Mouse (Mus musculus) MEL (cell line): ENCODE data around the gene Olfr1222. TPM values are rescaled to one million over a fixed set of nuclear protein-coding genes. Genes with fewer than 3 reads are reported as not detected.

Experiments used
- DNase-seq: peaks from one replicate; pipeline ENCODE4 v3.0.0; 2011; ENCODE audit warnings: low read depth, low spot score
- H3K27ac ChIP-seq: 2 replicates; pipeline ENCODE4 v1.5.1; 2012; ENCODE audit warnings: low read depth, mild to moderate bottlenecking, control low read depth, low read length, moderate library complexity; ENCODE audit not compliant: control insufficient read depth
- H3K27me3 ChIP-seq, 2 experiments: fragments of 150-350 bp in 1 of 2; sonication (generic) in 1 of 2; 2 replicates each; pipeline ENCODE4 v1.6.1; 2012; ENCODE audit warnings: low read length in 2 of 2, mild to moderate bottlenecking in 2 of 2, improper control_type of control experiment in 1 of 2, moderate library complexity in 1 of 2; ENCODE audit not compliant: insufficient read depth in 2 of 2, control insufficient read depth in 1 of 2
- H3K36me3 ChIP-seq, 2 experiments: 2 replicates each; pipeline ENCODE4 v1.6.1; 2012 to 2014; ENCODE audit warnings: low read length in 2 of 2, improper control_type of control experiment in 1 of 2, inconsistent platforms in 1 of 2, mild to moderate bottlenecking in 1 of 2; ENCODE audit not compliant: insufficient read depth in 2 of 2, control insufficient read depth in 1 of 2
- H3K4me1 ChIP-seq, 2 experiments: fragments of 150-350 bp in 1 of 2; sonication (generic) in 1 of 2; 2 replicates each; pipeline ENCODE4 v1.6.1; 2012; ENCODE audit warnings: low read length in 2 of 2, improper control_type of control experiment in 1 of 2, mild to moderate bottlenecking in 1 of 2; ENCODE audit not compliant: insufficient read depth in 2 of 2, control insufficient read depth in 1 of 2
- H3K4me3 ChIP-seq, 2 experiments: fragments of 150-350 bp in 1 of 2; sonication (generic) in 1 of 2; 2 replicates each; pipeline ENCODE4 v1.5.1; 2012; ENCODE audit warnings: low read depth in 2 of 2, low read length in 2 of 2, mild to moderate bottlenecking in 2 of 2, moderate library complexity in 2 of 2, control low read depth in 1 of 2, improper control_type of control experiment in 1 of 2; ENCODE audit not compliant: control insufficient read depth in 1 of 2, insufficient read depth in 1 of 2
- H3K79me2 ChIP-seq: 2 replicates; pipeline ENCODE4 v1.6.1; 2012; ENCODE audit warnings: mild to moderate bottlenecking, low read length, moderate library complexity; ENCODE audit not compliant: control insufficient read depth, poor library complexity, insufficient read depth
- H3K9ac ChIP-seq: 2 replicates; pipeline ENCODE4 v1.6.1; 2012; ENCODE audit warnings: low read depth, mild to moderate bottlenecking, control low read depth, low read length, moderate library complexity; ENCODE audit not compliant: control insufficient read depth, poor library complexity, severe bottlenecking
- H3K9me3 ChIP-seq: fragments of 150-350 bp; sonication (generic); replicated peaks from 2 replicates; pipeline ENCODE4 v1.6.1; 2012; ENCODE audit warnings: mild to moderate bottlenecking, low read length, improper control_type of control experiment, moderate library complexity; ENCODE audit not compliant: insufficient read depth
- CHD2 ChIP-seq: IDR thresholded peaks from 2 replicates; pipeline ENCODE4 v1.6.1; 2011; ENCODE audit warnings: low read length, improper control_type of control experiment
- CTCF ChIP-seq, 3 experiments: IDR thresholded peaks in 2 of 3; conservative IDR thresholded peaks in 1 of 3; 2 replicates each; pipeline ENCODE4 v1.5.1; 2011 to 2012; ENCODE audit warnings: low read length in 3 of 3, low read depth in 2 of 3, mild to moderate bottlenecking in 2 of 3, improper control_type of control experiment in 1 of 3, inconsistent platforms in 1 of 3, mixed read lengths in 1 of 3, moderate library complexity in 1 of 3; ENCODE audit not compliant: control insufficient read depth in 1 of 3, insufficient read depth in 1 of 3, poor library complexity in 1 of 3, severe bottlenecking in 1 of 3
- E2F4 ChIP-seq: IDR thresholded peaks from 2 replicates; pipeline ENCODE4 v1.6.1; 2011; ENCODE audit warnings: low read depth, low read length, improper control_type of control experiment, borderline replicate concordance
- ELF1 ChIP-seq: IDR thresholded peaks from 2 replicates; pipeline ENCODE4 v1.6.1; 2014; ENCODE audit warnings: low read depth, mild to moderate bottlenecking, inconsistent platforms, low read length, improper control_type of control experiment, moderate library complexity
- EP300 ChIP-seq, 2 experiments: IDR thresholded peaks; 2 replicates each; pipeline ENCODE4 v1.6.1; 2011; ENCODE audit warnings: improper control_type of control experiment in 2 of 2, low read length in 2 of 2, low read depth in 1 of 2, mild to moderate bottlenecking in 1 of 2
- GABPA ChIP-seq: IDR thresholded peaks from 2 replicates; pipeline ENCODE4 v1.6.1; 2012; ENCODE audit warnings: low read depth, mild to moderate bottlenecking, inconsistent platforms, low read length, improper control_type of control experiment, moderate library complexity
- HCFC1 ChIP-seq: IDR thresholded peaks from 2 replicates; pipeline ENCODE4 v1.6.1; 2012; ENCODE audit warnings: low read depth, mild to moderate bottlenecking, inconsistent platforms, low read length, improper control_type of control experiment, moderate library complexity
- JUND ChIP-seq: IDR thresholded peaks from 2 replicates; pipeline ENCODE4 v1.6.1; 2011; ENCODE audit warnings: low read depth, mild to moderate bottlenecking, improper control_type of control experiment, low read length
- MAX ChIP-seq: IDR thresholded peaks from 2 replicates; pipeline ENCODE4 v1.6.1; 2011; ENCODE audit warnings: low read length, improper control_type of control experiment
- MEF2A ChIP-seq: IDR thresholded peaks from 2 replicates; pipeline ENCODE4 v1.6.1; 2014; ENCODE audit warnings: low read depth, mild to moderate bottlenecking, inconsistent platforms, low read length, improper control_type of control experiment; ENCODE audit not compliant: poor library complexity, insufficient replicate concordance, severe bottlenecking; ENCODE audit errors: extremely low read depth
- MXI1 ChIP-seq: IDR thresholded peaks from 2 replicates; pipeline ENCODE4 v1.6.1; 2011; ENCODE audit warnings: mild to moderate bottlenecking, low read depth, low read length, improper control_type of control experiment
- MYC ChIP-seq: IDR thresholded peaks from 2 replicates; pipeline ENCODE4 v1.6.1; 2011; ENCODE audit warnings: low read depth, mild to moderate bottlenecking, low read length, improper control_type of control experiment, moderate library complexity
- NELFE ChIP-seq: IDR thresholded peaks from 2 replicates; pipeline ENCODE4 v1.6.1; 2011; ENCODE audit warnings: low read depth, low read length, improper control_type of control experiment
- NRF1 ChIP-seq: IDR thresholded peaks from 2 replicates; pipeline ENCODE4 v1.6.1; 2014; ENCODE audit warnings: low read depth, mild to moderate bottlenecking, inconsistent platforms, low read length, improper control_type of control experiment, moderate library complexity; ENCODE audit not compliant: poor library complexity, insufficient read depth, severe bottlenecking
- POLR2A ChIP-seq, 2 experiments: IDR thresholded peaks; 2 replicates each; pipeline ENCODE4 v1.6.1; 2011 to 2012; ENCODE audit warnings: low read length in 2 of 2, mild to moderate bottlenecking in 2 of 2, control low read depth in 1 of 2, improper control_type of control experiment in 1 of 2, low read depth in 1 of 2, moderate library complexity in 1 of 2; ENCODE audit not compliant: control insufficient read depth in 1 of 2, insufficient read depth in 1 of 2, poor library complexity in 1 of 2
- POLR2AphosphoS2 ChIP-seq: IDR thresholded peaks from 2 replicates; pipeline ENCODE4 v1.6.1; 2011; ENCODE audit warnings: low read length, improper control_type of control experiment
- POLR2AphosphoS5 ChIP-seq: IDR thresholded peaks from 2 replicates; pipeline ENCODE4 v1.6.1; 2012; ENCODE audit warnings: low read depth, borderline replicate concordance, mild to moderate bottlenecking, inconsistent platforms, low read length, moderate library complexity, mixed read lengths
- RCOR1 ChIP-seq: IDR thresholded peaks from 2 replicates; pipeline ENCODE4 v1.6.1; 2012; ENCODE audit warnings: low read depth, mild to moderate bottlenecking, inconsistent platforms, low read length, improper control_type of control experiment
- SIN3A ChIP-seq: IDR thresholded peaks from 2 replicates; pipeline ENCODE4 v1.6.1; 2012; ENCODE audit warnings: low read length, improper control_type of control experiment, inconsistent platforms
- SMC3 ChIP-seq: IDR thresholded peaks from 2 replicates; pipeline ENCODE4 v1.6.1; 2011; ENCODE audit warnings: low read depth, low read length, improper control_type of control experiment
- TAL1 ChIP-seq: IDR thresholded peaks from 2 replicates; pipeline ENCODE4 v1.6.1; 2012; ENCODE audit warnings: mild to moderate bottlenecking, inconsistent platforms, low read length, moderate library complexity, mixed read lengths
- TBP ChIP-seq: IDR thresholded peaks from 2 replicates; pipeline ENCODE4 v1.8.0; 2011; ENCODE audit warnings: low read depth, low read length, improper control_type of control experiment
- USF2 ChIP-seq, 2 experiments: IDR thresholded peaks; 2 replicates each; pipeline ENCODE4 v1.6.1; 2011 to 2012; ENCODE audit warnings: improper control_type of control experiment in 2 of 2, low read length in 2 of 2, borderline replicate concordance in 1 of 2, inconsistent platforms in 1 of 2, low read depth in 1 of 2, mild to moderate bottlenecking in 1 of 2; ENCODE audit not compliant: insufficient read depth in 1 of 2
- ZKSCAN1 ChIP-seq: IDR thresholded peaks from 2 replicates; pipeline ENCODE4 v1.6.1; 2012; ENCODE audit warnings: low read depth, mild to moderate bottlenecking, inconsistent platforms, low read length, improper control_type of control experiment, moderate library complexity
- ZMIZ1 ChIP-seq: IDR thresholded peaks from 2 replicates; pipeline ENCODE4 v1.6.1; 2012; ENCODE audit warnings: low read depth, mild to moderate bottlenecking, inconsistent platforms, low read length, improper control_type of control experiment, moderate library complexity
- ZNF384 ChIP-seq: IDR thresholded peaks from 2 replicates; pipeline ENCODE4 v1.6.1; 2012; ENCODE audit warnings: low read depth, mild to moderate bottlenecking, inconsistent platforms, low read length, improper control_type of control experiment
- polyA plus RNA-seq, 2 experiments: library from polyadenylated mRNA; stranded (reverse) in 1 of 2; unstranded in 1 of 2; fragments of >175 nt in 1 of 2; fragments of >200 nt in 1 of 2; gene quantifications; 2 replicates each; pipeline versions ENCODE4 v1.2.1 to v1.2.4; 2012; ENCODE audit warnings: low replicate concordance in 2 of 2, low read depth in 1 of 2; ENCODE audit not compliant: insufficient read length in 2 of 2, insufficient read depth in 1 of 2, missing spikeins in 1 of 2
- total RNA-seq: library from RNA; depleted of rRNA; stranded (reverse); fragments of 300-350 nt; gene quantifications from 2 replicates; pipeline ENCODE4 v1.2.3, GENCODE M21; 2012; rRNA removed

Gene Olfr1222
- not detected in 2 replicates for total RNA-seq
- not detected for polyA plus RNA-seq

GRCm38 (mm10) chr2:89132954-89133353 is at the start of gene Olfr1222:
TSS of gene Olfr1222 (minus strand) at chr2:89133054.
- Histone ChIP-seq H3K36me3 (no peaks in the 10 kb centered on the region), H3K4me3 (no peak within 1 kb of the TSS), H3K4me1 (no peaks in the 10 kb centered on the region; a peak in 2 of 4 replicates), H3K9ac (no peak within 1 kb of the TSS), H3K27ac (no peak within 1 kb of the TSS), H3K27me3 (no peaks in the 10 kb centered on the region), H3K79me2 (no peaks in the 10 kb centered on the region), H3K9me3 (no peaks in the 10 kb centered on the region)
- no peak for DNase-seq
- no peak for TF ChIP-seq CTCF (IDR thresholded peaks at IDR 0.05 in 2 of 3, conservative IDR thresholded peaks at IDR 0.05 in 1 of 3; ENCODE audit: control insufficient read depth in 1 of 3, insufficient read depth in 1 of 3, low read depth in 2 of 3, low read length in 3 of 3, poor library complexity in 1 of 3, severe bottlenecking in 1 of 3)
- TF ChIP-seq JUND = no peak
- TF ChIP-seq E2F4 = no peak
- TF ChIP-seq CHD2 = no peak
- TF ChIP-seq ZNF384 = no peak
- no peak for TF ChIP-seq EP300 (IDR thresholded peaks at IDR 0.05; ENCODE audit: low read depth in 1 of 2, low read length in 2 of 2)
- TF ChIP-seq RCOR1 = no peak
- no peak for TF ChIP-seq SMC3
- TF ChIP-seq POLR2AphosphoS2 = no peak
- no peak for TF ChIP-seq ELF1
- TF ChIP-seq HCFC1 = no peak
- TF ChIP-seq ZKSCAN1 = no peak
- TF ChIP-seq MAX = no peak
- TF ChIP-seq TAL1 = no peak
- no peak for TF ChIP-seq MYC
- no peak for TF ChIP-seq POLR2A (IDR thresholded peaks at IDR 0.05; ENCODE audit: control insufficient read depth in 1 of 2, insufficient read depth in 1 of 2, low read depth in 1 of 2, low read length in 2 of 2, poor library complexity in 1 of 2)
- no peak for TF ChIP-seq GABPA
- no peak for TF ChIP-seq SIN3A
- TF ChIP-seq POLR2AphosphoS5 = no peak
- no peak for TF ChIP-seq NELFE

GRCm38 (mm10) chr2:89174569-89174968 is 41.7 kb upstream of the Olfr1222 start, which contains the start of gene Olfr1225:
TSS of gene Olfr1225 (minus strand) at chr2:89174669.
- H3K9me3 ChIP-seq = no peaks in the 10 kb centered on the region

More at GRCm38 (mm10) chr2:89174569-89174968, 41.7 kb upstream of the Olfr1222 start, which contains the start of gene Olfr1225:
- H3K9ac ChIP-seq = no peak within 1 kb of the TSS
- H3K4me1 ChIP-seq = no peaks in the 10 kb centered on the region
- H3K79me2 ChIP-seq = no peaks in the 10 kb centered on the region
- H3K4me3 ChIP-seq = no peak within 1 kb of the TSS
- no peak for DNase-seq
- no peak for TF ChIP-seq JUND
- no peak for TF ChIP-seq ELF1
- no peak for TF ChIP-seq MXI1
- no peak for TF ChIP-seq ZMIZ1
- TF ChIP-seq TAL1 = no peak
- no peak for TF ChIP-seq MAX
- no peak for TF ChIP-seq RCOR1
- no peak for TF ChIP-seq NRF1
- TF ChIP-seq E2F4 = no peak
- no peak for TF ChIP-seq TBP
- TF ChIP-seq USF2 (IDR thresholded peaks at IDR 0.05; ENCODE audit: borderline replicate concordance in 1 of 2, insufficient read depth in 1 of 2, low read depth in 1 of 2, low read length in 2 of 2) = no peak
- TF ChIP-seq EP300 (IDR thresholded peaks at IDR 0.05; ENCODE audit: low read depth in 1 of 2, low read length in 2 of 2) = no peak
- no peak for TF ChIP-seq HCFC1
- no peak for TF ChIP-seq CTCF (IDR thresholded peaks at IDR 0.05 in 2 of 3, conservative IDR thresholded peaks at IDR 0.05 in 1 of 3; ENCODE audit: control insufficient read depth in 1 of 3, insufficient read depth in 1 of 3, low read depth in 2 of 3, low read length in 3 of 3, poor library complexity in 1 of 3, severe bottlenecking in 1 of 3)
- TF ChIP-seq MEF2A = no peak
- TF ChIP-seq, all 39 proteins: peak for 0
- Histone ChIP-seq H3K36me3 (no peaks in the 10 kb centered on the region), H3K27ac (no peak within 1 kb of the TSS), H3K27me3 (no peaks in the 10 kb centered on the region)
